Mouse (Mus musculus) common myeloid progenitor, adult 5-6 weeks (primary cell): ENCODE measurements at regions not wholly inside any gene's neighbourhood (a gene's known extent, or its start where the extent isn't known, plus 50 kb on each side); places are given as distances from the start of the nearest gene placed in this dataset.
A peak's percentile ranks its signal among the peaks of the same experiment; 100 is the strongest.

Experiments used
- ATAC-seq: replicated peaks from 2 replicates; pipeline ENCODE4 v1.8.0; 2016; ENCODE audit warnings: low read depth, mild to moderate bottlenecking, moderate TSS enrichment, inconsistent platforms; ENCODE audit not compliant: poor library complexity, severe bottlenecking

DNA sequence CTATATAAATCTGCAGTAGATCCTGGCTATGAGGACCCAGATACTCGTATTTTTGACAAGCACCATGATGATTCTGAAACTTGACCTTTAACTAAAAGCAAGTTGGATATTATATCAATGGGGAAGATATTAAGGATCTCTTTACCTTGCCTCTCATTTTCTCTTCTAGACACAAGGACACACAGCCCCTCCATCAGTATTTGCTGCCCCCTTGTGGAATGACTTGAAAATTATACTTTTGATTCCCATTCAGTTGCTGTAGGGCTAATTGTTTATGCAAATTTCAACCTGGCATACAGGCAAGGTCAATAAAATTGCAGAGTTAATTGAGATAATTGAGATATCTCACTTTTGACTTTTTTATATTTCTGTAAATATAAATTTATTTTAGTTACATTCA, 375.5 kb downstream of the Nap1l3 start:
- 0 out of 2 replicates have a peak, but pooled peaks have one; percentile 60 for ATAC-seq
